Mouse (Mus musculus) mesoderm, embryonic 11.5 days (tissue): ENCODE data around the gene BC037034.
"Not testable (repeated sequence)": the region's sequence is repeated elsewhere in the genome, so short reads cannot be mapped to it uniquely, and the experiment has no call there.

Experiments
- DNase-seq: peaks from one replicate; pipeline ENCODE4 v3.0.0-alpha.2; 2012; ENCODE audit warnings: low read depth, low spot score

The BC037034 gene

DNA sequence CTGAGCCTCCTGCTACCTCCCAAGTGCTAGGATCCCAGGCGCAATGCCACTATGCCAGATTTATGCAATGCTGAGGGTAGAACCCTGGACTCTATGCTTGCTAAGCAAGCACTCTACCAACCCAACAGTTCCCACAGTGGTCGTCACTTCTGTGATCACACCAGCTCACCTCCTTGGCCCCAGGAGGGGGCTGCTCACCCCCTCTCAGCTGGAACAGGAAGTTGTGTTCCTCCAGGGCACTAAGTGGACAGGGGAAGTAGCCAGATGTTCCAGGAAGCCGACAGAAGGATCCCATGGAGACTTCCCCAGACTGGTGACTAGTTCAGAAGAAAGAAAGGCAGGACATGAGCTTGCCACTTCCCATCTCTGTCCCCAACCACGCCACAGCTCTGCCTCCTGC is 1.8 kb downstream of the BC037034 start:
- no peak for DNase-seq

DNA sequence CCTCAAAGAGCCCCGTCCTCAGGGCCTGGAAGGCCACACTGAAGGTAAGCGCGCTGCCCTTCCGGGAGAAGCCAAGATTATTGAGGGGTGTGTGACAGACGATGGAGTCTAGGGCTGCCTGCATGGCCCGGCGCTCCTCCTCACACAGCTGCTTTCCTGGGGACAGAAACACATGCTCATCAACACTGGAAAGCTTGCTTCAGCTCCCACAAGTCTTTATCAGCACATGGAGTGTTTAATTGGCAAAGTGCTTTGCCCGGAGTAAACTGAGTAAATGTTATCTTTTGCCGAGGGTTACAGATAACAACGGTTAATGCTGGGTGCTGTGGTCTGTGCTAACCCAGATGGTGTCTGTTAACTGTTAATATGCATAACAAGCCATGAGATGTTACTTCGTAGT is 3.0 kb downstream of the BC037034 start:
- DNase-seq = no peak

DNA sequence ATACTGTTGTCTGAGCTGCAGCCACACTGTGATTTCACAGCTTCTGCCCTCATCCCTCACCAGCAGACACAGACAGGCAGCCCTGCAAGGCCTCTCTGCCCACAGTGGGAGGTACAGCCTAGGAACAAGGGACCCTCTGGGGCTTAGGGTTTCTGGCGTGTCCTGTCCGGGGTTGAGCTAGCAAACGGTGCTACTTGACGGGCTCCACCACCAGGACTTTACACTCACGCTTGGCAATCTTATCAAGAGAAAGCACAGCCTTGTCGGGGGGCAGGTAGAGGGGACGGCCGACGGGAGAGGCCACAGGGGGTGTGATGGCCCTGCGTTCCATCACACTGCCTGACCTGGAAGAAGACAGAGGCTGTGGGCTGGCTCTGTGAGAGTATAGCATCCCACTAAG is 3.8 kb downstream of the BC037034 start:
- DNase-seq = no peak

DNA sequence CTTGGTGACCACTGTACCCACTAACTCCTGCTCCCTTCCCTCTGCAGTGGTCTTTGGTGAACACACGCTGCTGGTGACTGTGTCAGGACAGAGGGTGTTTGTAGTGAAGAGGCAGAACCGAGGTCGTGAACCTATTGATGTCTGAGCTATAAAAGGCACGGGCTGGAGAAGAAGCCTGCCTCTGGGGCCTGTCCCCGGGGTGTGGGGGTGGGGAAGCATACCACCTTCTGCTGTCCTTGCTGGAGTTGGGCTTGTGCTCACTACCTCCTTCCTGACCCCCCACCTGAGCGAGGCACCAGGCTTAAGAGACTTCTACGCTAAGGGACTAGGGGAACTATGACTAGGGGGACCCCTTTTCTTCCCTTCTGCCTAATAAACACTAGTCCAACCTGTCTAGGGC is 4.8 kb downstream of the BC037034 start:
- no peak for DNase-seq

DNA sequence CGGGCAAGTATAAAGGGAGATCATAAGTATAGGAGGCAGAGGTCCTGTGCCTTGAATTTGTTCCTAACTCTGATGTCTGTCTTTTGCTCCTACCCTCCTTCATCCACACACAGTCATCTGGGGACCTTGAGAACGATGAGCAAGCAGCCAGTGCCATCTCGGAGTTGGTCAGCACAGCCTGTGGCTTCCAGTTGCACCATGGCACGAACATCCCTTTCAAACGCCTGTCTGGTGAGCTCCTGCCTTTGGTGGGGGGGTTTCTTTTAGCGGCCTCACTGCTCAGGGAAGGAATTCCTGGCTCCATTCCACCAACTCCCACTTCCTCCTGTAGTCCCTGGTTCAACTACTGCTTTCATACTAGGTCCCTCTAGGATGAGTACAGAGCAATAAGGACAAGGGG is 5.3 kb downstream of the BC037034 start:
- DNase-seq = no peak

DNA sequence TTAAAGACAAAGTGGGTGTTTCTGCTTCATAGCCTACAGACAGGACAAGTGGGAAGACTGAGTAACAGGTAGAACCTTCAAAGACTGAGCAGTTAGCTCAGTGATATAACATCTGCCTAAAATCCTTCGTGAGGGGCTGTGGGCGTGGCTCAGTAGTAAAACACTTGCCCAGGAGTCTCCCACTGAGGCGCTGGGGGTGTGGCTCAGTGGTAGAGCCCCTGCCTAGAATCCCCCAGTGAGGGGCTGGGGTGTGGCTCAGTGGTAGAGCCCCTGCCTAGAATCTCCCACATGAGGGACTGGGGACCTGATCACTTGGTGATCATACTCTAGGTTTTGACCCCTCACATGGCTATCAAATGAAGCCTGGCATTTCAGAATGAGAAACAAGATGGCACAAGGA is 5.8 kb downstream of the BC037034 start:
- DNase-seq = no peak

DNA sequence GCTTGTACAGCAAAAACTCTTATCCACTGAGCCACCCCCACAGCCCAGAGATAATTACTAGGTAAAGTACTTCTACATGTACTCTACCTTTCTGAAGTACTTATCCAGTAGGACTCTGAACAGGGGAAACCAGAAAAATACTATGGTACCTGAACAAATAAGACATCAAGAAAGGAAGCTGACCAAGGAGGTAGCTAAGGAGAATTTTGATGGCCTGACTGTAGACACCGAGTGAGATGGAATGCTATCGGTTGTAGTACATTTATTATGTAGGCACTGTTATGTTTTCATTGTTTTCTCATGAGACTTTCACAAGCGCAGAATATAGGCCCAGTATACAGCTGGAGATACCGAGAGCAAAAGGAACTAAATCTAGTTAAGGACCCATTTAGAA is 6.3 kb downstream of the BC037034 start:
- no peak for DNase-seq

DNA sequence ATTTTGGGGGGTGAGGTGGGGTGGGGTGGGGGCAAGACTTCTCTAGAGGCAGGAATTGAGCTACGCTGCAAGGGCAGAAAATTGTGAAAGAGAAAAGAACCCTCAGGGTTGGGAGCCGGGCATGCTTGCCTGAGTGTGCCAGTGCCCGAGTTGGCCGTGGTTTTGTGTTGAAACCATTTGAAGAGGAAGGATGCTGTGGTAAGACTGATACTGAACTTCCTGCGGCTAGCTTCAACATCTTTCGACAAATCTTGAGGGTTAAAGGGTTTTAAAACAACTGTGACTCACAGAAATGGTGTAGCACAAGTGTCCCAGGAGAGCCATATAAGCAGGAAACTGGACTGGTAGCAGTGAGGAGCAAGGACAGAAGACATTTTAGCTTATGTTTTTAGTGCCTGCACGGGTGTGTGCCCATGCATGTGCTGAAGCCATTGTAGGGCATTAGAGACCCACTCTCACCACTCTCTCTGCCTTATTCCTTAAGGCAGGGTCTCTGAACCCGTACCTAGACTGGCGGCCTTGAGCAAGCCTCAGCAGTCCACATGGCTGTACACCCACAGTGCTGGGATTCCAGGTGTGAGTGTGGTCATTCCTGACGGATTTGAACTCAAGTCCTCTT is 6.8 kb downstream of the BC037034 start:
- no peak for DNase-seq

DNA sequence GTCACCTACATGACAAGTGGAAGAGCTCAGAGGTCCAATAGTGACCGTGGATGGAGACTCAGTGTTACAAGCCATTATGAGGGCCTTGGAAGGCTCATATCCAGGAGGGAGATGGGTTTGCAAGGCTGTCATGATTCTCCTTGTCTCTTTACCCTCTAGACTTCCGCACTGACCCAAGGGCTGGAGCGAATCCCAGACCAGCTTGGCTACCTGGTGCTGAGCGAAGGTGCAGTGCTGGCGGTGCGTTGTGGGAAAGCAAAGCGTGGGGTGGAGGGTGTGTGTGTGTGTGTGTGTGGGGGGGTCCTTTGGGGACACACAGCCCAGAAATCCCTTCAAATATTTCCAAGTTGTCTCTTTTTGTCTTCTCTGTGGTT is 7.8 kb downstream of the BC037034 start:
- no peak for DNase-seq

DNA sequence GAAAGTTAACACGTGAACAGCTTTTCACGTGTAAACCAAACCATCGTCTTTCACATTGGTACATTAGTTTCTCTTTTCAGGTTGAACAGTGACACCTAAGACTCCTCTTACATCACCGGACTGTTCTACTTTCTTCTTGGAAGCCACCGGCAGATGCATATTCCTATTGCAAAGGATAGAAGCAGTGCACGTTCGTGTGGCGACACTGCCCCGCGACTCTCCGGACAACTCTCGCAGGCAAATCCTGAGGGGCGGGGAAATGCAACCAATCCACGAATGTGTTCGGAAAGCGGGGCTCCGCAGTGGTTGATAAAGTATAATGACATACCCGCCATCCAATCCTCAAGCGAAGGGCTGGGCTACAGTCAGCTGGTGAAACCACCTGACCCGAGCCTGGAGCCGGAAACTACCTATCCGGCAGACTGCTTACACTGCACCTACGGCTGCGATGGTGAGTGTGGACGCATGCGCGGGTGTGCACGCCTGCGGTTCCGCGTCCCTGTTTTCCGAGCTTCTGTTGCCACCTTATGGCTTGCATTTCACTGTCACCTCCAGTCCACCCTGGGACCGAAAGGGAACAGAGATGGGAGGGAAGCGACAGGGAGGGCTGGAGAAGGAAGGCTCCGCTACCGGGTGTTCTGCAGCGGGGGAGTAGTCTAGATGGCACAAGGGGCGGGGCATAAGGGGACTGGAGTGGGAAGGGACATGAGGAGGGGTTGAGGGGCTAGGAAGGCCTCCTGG is 8.3 kb downstream of the BC037034 start, which contains the start of gene Lamtor4:
TSS of gene Lamtor4 (plus strand) at position 130 of the 741 bp plus-strand sequence.
- peak; percentile 95 for DNase-seq

DNA sequence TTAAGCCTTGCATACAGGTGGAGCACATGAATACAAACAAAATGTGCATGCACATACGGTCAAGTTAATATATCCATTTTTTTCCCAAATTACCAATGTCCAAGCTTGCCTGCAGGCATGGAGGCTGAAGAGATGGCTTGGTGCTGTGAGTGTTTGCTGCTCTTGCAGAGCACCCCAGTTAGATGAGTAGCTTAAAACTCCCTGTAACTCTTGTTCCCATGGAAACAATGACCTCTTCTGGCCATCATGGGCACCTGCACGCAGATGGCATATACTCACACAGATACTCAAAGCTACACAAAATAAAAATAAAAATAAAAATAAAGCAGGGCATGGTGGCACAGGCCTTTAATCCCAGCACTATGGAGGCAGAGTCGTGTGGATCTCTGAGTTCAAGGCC is 10.8 kb downstream of the BC037034 start:
- DNase-seq = no peak

DNA sequence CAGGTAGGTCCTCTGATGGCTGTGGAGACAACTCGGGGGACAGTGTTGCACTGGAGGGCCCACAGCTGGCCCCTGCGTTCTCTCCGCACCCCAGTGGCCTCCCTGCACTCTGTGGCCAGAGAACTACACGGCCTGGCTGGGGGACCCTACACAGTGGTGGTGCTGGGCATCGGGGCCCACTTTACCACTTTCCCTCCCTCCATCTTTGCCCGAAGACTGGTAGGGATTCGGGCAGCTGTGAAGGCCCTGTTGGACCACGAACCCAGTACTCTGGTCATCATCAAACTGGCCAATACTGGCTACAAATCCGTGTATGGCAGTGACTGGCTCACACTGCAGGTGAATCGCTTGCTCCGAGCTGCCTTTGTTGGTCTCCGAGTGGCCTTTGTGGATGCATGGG is 12.7 kb downstream of the BC037034 start:
- DNase-seq = no peak

DNA sequence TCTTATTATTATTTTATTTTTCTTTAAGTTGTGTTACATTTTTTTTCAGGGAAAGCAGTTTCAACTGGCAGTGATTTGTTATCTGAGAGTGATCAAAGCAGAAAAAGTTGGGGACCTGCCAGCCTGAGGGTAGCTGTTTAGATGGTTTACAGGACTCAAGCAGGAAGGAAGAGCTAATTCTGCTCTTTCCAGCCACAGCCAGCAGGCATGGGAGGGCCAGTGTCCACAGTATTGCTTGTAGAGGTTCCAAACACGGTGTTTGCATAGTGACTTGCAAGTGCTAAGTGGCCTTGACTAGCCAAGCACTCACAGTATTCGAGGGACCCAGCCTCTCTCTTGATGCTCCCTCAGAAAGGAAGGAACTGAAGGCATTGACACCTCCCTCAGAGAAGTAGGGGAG is 22.3 kb downstream of the BC037034 start:
- no peak for DNase-seq

DNA sequence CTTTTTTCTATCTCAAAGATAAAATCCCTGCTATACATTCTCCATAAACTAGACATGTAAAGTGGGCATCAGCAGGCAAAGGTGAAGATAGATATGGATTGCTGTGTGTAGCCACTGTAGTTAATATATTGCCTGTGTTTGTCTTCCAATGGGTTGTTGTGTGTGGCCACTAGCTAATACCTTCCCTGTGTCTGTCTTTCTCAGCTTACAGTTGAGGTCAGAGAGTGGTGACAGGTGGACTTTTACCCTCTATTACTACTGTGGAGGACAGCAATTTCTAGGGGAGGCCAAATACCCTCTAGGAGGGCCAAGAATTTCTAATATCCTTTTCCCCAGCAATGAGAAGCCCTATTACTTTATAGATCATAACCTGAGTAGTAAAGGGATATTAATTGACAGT is 29.6 kb downstream of the BC037034 start:
- no peak for DNase-seq

DNA sequence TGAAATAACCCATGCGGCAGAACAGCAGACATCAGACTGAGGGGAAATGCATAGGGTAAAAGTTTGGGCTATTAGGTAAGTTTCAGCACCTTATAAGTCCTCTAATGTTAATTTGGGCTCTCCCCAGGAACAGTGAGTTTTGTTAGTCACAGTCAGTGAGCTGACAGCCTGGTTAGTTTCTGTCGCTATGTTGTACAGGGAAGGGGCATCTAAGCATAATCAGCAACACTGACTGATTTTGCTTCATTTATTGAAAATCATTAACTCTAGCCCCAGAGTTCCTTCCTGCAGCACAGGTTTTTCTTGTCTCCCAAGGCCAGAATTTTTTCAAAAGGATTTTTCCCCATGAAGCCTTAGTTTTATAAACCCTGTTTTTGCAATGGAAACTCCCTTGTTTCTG is 30.1 kb downstream of the BC037034 start:
- DNase-seq = no peak

DNA sequence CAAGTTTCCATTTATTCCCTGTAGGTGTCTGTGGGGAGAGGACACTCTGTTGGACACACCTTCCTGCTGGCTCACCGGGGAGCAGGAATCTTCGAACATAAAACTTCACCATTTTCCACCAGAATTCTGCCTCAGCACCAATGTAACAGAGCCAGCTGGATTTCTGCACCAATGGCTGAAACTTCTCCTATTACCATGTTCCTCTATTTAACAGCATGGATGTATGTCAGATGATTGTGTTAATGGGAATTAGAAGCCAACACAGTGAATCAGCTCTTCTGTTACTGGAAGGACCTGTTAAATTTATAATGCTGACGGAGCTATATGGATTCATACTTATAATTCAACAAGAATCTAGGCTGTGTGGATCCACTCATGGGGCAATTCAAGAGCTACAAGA is 34.3 kb downstream of the BC037034 start:
- no peak for DNase-seq

DNA sequence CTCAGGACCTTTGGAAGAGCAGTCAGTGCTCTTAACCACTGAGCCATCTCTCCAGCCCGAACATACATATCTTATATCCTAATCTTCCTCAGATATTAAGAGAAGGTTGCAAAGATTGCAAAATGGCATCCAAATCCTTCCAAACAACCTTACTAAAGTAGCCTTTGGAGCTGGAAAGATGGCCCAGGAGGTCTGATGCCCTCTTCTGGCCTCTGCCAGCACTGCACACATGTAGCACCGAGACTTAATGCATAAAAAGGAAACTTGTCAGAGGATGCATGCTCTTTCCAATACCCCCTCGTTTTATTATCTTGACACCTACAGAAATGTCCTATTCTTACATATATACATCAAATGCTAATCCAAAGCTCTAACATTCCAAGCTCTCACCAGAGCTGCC is 35.8 kb downstream of the BC037034 start:
- peak; percentile 23 for DNase-seq

DNA sequence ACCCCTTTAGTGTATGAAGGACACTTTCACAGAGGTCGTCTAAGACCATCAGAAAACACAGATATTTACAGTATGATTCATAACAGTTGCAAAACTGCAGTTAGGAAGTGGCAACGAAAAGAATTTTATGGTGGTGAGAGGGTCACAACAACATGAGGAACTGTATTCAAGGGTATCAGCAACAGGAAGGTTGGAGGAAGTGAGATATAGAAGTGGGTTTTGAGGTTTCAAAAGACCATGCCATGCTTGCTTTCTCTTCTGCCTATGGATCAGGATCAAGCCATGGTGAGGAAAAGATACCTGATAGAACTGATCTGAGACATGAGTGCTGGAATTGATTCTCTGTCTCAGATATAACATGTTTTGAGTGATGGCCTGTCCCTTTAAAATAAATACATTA is 36.5 kb downstream of the BC037034 start:
- DNase-seq = no peak

DNA sequence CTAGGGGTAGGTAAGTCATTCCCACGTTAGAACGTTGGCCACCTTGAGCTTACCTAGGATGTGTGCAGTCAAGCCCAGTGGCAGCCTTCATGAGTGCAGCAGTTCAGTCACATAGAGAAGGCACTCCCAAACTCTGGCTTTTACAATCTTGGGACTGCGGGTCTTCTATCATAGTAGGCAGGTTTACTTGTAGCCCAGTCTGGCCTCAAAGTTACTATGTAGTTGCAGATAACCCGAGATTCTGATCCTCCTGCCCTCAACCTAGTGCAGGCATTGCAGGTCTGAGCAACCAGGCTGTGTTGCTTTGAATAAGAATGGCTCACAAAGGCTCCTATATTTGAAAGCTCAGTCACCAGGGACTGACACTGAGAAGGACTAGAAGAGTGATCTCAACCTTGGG is 37.3 kb downstream of the BC037034 start:
- DNase-seq = no peak

DNA sequence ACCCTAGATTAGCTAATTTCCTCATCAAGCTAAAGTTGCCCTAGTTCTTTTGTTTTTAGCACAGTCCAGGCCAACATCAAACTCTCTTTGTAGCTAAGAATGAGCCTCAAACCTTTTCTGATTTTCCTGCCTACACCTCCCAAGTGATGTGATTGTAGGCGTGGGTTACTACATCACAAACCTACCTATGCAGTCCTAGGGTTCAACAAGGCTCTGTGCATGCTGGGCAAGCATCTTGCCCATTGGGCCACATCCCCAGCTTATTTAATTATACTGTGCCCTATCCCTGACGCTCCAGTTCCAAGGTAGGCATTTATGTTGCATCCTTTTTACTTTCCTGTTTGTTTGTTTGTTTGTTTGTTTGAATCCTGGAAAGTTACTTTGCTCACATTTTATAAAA is 38.1 kb downstream of the BC037034 start, which contains the start of gene Nxpe5:
TSS of gene Nxpe5 (plus strand) at position 199 of the 400 bp plus-strand sequence.
- no peak for DNase-seq

DNA sequence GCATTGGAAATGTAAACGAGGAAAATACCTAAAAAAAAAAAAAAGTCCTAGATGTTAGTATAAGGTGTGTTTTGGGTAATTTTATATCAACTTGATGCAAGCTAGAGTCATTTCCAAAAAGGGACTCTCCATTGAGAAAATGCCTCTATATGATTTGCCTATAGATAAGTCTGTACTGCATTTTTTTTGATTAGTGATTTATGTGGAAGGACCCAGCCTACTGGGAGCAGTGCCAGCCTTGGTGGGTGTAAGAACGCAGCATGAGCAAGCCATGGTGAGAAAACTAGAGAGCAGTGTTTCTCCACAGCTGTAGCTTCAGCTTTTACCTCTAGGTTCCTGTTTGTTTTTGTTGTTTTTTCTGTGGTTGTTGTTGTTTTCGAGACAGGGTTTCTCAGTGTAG is 40.5 kb downstream of the BC037034 start:
- no peak for DNase-seq

DNA sequence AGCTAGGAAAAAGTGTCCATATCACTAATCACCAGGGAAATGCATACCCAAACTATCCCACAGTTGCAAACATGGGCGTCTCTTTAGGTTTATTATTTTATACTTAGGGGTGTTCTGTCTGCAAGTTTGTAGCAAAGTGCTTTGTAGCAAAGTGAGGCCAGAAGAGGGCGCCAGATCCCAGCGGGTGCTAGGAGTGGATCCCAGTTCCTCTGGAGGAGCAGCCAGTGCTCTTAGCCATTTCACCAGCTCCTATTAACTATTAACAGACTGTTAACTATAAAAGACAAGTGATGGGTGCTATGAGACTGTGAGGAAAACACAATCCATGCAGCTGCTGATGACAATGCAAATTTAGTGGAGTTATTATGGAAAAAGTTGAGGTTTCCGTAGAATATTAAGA is 41.7 kb downstream of the BC037034 start:
- peak; percentile 72 for DNase-seq

DNA sequence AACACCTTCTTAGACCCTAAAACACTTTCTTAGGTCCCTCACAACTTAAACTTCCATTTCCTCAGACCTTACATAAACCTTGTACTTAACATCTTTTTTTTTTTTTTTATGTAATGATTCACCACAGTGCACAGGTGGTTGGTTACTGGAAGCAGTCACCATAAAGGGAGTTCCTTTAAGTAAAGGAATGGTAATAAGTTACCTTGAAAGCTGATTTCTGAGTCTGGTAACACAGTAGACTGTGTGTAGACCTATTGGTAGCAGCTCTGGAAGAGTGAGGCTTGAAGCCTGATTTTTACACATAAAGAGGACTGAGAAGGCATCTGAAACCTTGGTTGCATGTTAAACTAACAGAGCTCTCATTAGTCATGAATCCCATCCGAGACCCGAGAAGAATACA is 44.0 kb downstream of the BC037034 start:
- DNase-seq = no peak

DNA sequence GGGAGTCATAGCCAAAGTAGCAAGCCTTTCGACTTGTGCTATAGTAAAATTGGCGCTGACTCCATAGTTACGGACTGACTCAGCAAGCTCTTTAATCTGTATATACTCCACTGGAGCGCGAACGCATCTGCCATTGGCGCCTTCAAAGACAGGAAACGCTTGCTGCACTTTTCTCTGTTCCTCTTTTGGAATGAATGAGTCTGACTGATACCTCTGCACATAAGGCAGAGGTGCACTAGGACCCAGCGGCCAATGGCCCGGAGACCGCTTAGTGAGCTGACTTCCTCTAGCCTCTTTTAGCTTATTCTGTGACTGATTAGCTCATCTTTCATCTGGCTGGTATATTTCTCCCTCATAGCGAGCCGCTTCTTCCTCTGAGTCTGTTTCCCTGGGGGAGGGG is 47.2 kb downstream of the BC037034 start:
- not testable (repeated sequence) for DNase-seq
